Mouse (Mus musculus) olfactory bulb, adult 2 months (tissue): ENCODE measurements at regions not wholly inside any gene's neighbourhood (a gene's known extent, or its start where the extent isn't known, plus 50 kb on each side); places are given as distances from the start of the nearest gene placed in this dataset.

Experiments
- CTCF ChIP-seq: fragments of 200-500 bp; IDR thresholded peaks from 2 replicates; pipeline ENCODE4 v1.5.1; 2012; ENCODE audit warnings: low read depth, mild to moderate bottlenecking, low read length, moderate library complexity; ENCODE audit not compliant: insufficient read depth
- POLR2A ChIP-seq: fragments of 200-500 bp; IDR thresholded peaks from 2 replicates; pipeline ENCODE4 v1.6.1; 2012; ENCODE audit warnings: mild to moderate bottlenecking, low read depth, low read length, moderate library complexity; ENCODE audit not compliant: insufficient read depth

DNA sequence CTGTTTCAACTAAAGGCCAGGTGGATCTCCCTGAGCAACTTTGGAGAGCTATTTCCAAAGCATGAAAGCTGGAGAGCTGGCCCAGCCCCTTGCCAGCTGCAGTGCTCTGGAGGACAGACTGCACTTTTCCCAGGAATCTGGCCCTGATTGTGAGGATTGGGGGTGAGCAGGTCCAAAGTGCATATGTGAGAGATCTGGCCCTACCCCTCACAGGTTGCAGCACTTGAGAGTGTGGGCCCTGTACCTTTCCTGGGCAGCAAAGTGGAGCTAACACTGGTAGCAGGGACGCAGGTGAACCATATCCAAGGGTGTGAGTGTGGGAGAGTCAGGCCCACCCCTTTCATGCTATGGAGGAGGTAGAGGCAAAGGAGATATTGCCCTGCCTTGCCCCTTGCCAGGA is 245.3 kb upstream of the Klf12 start:
- no peak for TF ChIP-seq POLR2A
- no peak for TF ChIP-seq CTCF
